Mouse (Mus musculus): ENCODE measurements at regions not wholly inside any gene's neighbourhood (a gene's known extent, or its start where the extent isn't known, plus 50 kb on each side); places are given as distances from the start of the nearest gene placed in this dataset.
"Not testable (repeated sequence)": the region's sequence is repeated elsewhere in the genome, so short reads cannot be mapped to it uniquely, and the experiment has no call there.

DNA sequence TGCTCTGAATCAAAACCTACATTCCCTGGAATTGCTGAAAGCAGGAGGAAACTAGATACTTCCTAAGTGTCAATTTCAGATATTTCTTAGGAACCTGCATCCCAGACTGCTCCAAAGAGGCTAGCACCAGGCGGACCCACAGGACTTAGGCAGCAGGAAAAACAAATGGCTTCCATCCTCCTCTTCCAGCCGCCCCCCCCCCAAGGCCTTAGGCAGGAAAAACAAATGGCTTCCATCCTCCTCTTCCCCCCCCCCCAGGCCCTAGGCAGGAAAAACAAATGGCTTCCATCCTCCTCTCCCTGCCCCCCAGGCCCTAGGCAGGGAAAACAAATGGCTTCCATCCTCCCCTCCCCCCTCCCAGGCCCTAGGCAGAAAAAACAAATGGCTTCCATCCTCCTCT, 64.5 kb upstream of the Nap1l2 start:
- Histone ChIP-seq H3K27me3 (ENCODE audit: control insufficient read depth, insufficient read depth, low read length) (peaks cover 12% of the 10 kb centered on the region), H3K27ac (0 out of 2 replicates have a peak overlapping the region, but pooled peaks have one; percentile 0), H3K9ac (no peak overlapping the region), H3K36me3 (replicated peaks; ENCODE audit: control insufficient read depth, insufficient read depth) (no peaks in the 10 kb centered on the region), H3K9me3 (ENCODE audit: control insufficient read depth, low read length) (no peaks in the 10 kb centered on the region), H3K4me3 (replicated peaks; ENCODE audit: low read length) (no peak overlapping the region), H3K4me2 (replicated peaks) (no peak overlapping the region), H3K4me1 (replicated peaks; ENCODE audit: control insufficient read depth, insufficient read depth, low read length) (no peaks in the 10 kb centered on the region)
- DNase-seq (ENCODE audit: low spot score) (no peak), ATAC-seq (ENCODE audit: low FRiP score) (no peak)
- 73% methylated on average over 2 of the region's 2 CpGs for WGBS

DNA sequence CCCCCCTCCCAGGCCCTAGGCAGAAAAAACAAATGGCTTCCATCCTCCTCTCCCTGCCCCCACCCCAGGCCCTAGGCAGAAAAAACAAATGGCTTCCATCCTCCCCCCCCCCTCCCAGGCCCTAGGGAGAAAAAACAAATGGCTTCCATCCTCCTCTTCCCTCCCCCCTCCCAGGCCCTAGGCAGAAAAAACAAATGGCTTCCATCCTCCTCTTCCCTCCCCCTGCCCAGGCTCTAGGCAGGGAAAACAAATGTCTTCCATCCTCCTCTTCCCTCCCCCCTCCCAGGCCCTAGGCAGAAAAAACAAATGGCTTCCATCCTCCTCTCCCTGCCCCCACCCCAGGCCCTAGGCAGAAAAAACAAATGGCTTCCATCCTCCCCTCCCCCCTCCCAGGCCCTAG, 65.0 kb upstream of the Nap1l2 start:
- H3K36me3 ChIP-seq (replicated peaks; ENCODE audit: control insufficient read depth, insufficient read depth); H3K27ac ChIP-seq; DNase-seq (ENCODE audit: low spot score); ATAC-seq (ENCODE audit: low FRiP score); H3K9me3 ChIP-seq (ENCODE audit: control insufficient read depth, low read length); H3K4me2 ChIP-seq (replicated peaks); H3K4me1 ChIP-seq (replicated peaks; ENCODE audit: control insufficient read depth, insufficient read depth, low read length); H3K9ac ChIP-seq; H3K4me3 ChIP-seq (replicated peaks; ENCODE audit: low read length): not testable (repeated sequence)
- H3K27me3 ChIP-seq (ENCODE audit: control insufficient read depth, insufficient read depth, low read length) = peaks cover 15% of the 10 kb centered on the region

DNA sequence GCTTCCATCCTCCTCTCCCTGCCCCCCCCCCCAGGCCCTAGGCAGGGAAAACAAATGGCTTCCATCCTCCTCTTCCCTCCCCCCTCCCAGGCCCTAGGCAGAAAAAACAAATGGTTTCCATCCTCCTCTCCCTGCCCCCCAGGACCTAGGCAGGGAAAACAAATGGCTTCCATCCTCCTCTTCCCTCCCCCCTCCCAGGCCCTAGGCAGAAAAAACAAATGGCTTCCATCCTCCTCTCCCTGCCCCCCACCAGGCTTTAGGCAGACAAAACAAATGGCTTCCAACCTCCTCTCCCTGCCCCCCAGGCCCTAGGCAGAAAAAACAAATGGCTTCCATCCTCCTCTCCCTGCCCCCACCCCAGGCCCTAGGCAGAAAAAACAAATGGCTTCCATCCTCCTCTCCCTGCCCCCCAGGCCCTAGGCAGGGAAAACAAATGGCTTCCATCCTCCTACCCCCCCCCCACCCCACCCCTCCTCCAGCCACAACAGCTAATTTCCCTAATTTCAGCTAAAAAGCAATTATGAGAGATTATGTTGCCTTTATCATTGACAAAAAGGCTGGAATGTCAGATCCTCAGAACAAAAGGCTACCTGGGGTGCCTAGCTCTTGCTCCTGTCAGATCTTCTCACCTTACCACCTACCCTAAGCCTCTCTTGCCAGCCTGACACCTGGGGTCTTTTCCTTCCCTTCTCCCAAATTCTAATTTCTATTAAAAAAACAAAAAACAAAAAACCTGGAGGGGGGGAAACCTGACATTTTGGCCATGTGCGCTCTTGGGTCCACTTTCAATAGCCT, 65.8 kb upstream of the Nap1l2 start:
- not testable (repeated sequence) for DNase-seq (ENCODE audit: low spot score); H3K36me3 ChIP-seq (replicated peaks; ENCODE audit: control insufficient read depth, insufficient read depth)
- peak overlapping the region; percentile 9; the same call in 1 of the 2 replicates for H3K27ac ChIP-seq

DNA sequence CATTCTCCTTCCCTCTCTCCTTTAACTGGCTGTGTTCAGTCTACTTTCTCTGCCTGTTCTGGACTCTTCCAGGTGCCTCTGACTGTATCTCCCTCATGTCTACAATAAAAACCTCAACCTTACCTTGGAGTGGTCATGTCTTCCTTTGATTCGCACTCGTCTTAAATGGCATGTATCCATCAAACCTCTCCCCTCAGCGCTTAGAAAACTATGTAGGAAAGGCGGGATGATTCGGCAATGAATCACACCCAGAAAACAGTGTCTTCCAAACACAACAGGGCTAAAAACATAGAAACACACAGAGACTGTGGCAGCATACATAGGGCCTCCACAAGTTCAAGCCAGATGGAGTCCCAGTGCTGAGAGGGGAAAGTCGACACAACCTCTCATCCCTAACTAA, 66.4 kb upstream of the Nap1l2 start:
- Histone ChIP-seq H3K9me3 (ENCODE audit: control insufficient read depth, low read length) (no peaks in the 10 kb centered on the region), H3K27ac (peak overlapping the region; percentile 9; the same call in 1 of the 2 replicates), H3K4me3 (replicated peaks; ENCODE audit: low read length) (no peak overlapping the region), H3K36me3 (replicated peaks; ENCODE audit: control insufficient read depth, insufficient read depth) (no peaks in the 10 kb centered on the region), H3K9ac (no peak overlapping the region), H3K4me1 (replicated peaks; ENCODE audit: control insufficient read depth, insufficient read depth, low read length) (no peaks in the 10 kb centered on the region), H3K4me2 (replicated peaks) (no peak overlapping the region), H3K27me3 (ENCODE audit: control insufficient read depth, insufficient read depth, low read length) (peaks cover 22% of the 10 kb centered on the region)
- DNase-seq (ENCODE audit: low spot score) = no peak
- WGBS = 82% methylated on average over 6 of the region's 6 CpGs
- no peak for ATAC-seq (ENCODE audit: low FRiP score)

More for the DNA sequence above, 65.8 kb upstream of the Nap1l2 start:
- H3K4me3 ChIP-seq (replicated peaks; ENCODE audit: low read length); H3K4me1 ChIP-seq (replicated peaks; ENCODE audit: control insufficient read depth, insufficient read depth, low read length); H3K9ac ChIP-seq; ATAC-seq (ENCODE audit: low FRiP score); H3K9me3 ChIP-seq (ENCODE audit: control insufficient read depth, low read length); H3K4me2 ChIP-seq (replicated peaks): not testable (repeated sequence)
- H3K27me3 ChIP-seq (ENCODE audit: control insufficient read depth, insufficient read depth, low read length) = peaks cover 22% of the 10 kb centered on the region
- WGBS = 71% methylated on average over 1 of the region's 1 CpGs

GRCm38 (mm10) chrX:103254867-103255266, 66.3 kb upstream of the Cdx4 start:
- Histone ChIP-seq H3K4me2 (replicated peaks) (no peak overlapping the region), H3K27me3 (ENCODE audit: control insufficient read depth, insufficient read depth, low read length) (peaks cover 32% of the 10 kb centered on the region), H3K9ac (no peak overlapping the region), H3K9me3 (ENCODE audit: control insufficient read depth, low read length) (no peaks in the 10 kb centered on the region), H3K4me3 (replicated peaks; ENCODE audit: low read length) (no peak overlapping the region), H3K4me1 (replicated peaks; ENCODE audit: control insufficient read depth, insufficient read depth, low read length) (no peaks in the 10 kb centered on the region), H3K36me3 (replicated peaks; ENCODE audit: control insufficient read depth, insufficient read depth) (no peaks in the 10 kb centered on the region), H3K27ac (no peak overlapping the region)
- 98% methylated on average over 3 of the region's 3 CpGs for WGBS
- DNase-seq (ENCODE audit: low spot score) (no peak), ATAC-seq (ENCODE audit: low FRiP score) (no peak)

DNA sequence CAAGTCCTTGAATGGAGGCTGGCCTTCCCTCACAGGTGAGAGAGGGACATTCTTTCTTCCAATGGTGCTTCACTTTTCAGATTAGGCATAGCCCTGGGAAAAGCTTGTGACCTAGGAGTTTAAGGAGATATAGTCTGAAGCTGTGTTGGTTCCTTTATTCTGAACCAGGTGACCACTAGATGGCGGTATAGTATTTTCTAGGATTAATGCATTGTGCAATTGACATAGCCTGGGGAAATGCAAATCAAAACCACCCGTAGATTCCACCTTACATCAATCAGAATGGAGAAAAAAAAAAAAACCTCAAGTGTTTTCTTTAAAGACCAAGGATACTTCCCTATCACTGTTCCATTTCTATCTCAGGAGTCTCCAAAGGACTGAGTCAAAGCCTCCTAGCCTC, 61.3 kb upstream of the Cdx4 start:
- no peak overlapping the region for H3K9ac ChIP-seq
- H3K36me3 ChIP-seq (replicated peaks; ENCODE audit: control insufficient read depth, insufficient read depth) = no peaks in the 10 kb centered on the region
- no peaks in the 10 kb centered on the region for H3K9me3 ChIP-seq (ENCODE audit: control insufficient read depth, low read length)
- no peak overlapping the region for H3K4me3 ChIP-seq (replicated peaks; ENCODE audit: low read length)
- ATAC-seq (ENCODE audit: low FRiP score) (no peak), DNase-seq (ENCODE audit: low spot score) (peak; percentile 81)
- H3K27me3 ChIP-seq (ENCODE audit: control insufficient read depth, insufficient read depth, low read length) = peaks cover 52% of the 10 kb centered on the region
- H3K4me1 ChIP-seq (replicated peaks; ENCODE audit: control insufficient read depth, insufficient read depth, low read length) = no peaks in the 10 kb centered on the region
- no peak overlapping the region for H3K4me2 ChIP-seq (replicated peaks)
- no peak overlapping the region for H3K27ac ChIP-seq
- 4% methylated on average over 2 of the region's 2 CpGs for WGBS

All from hindbrain, embryonic 14.5 days (tissue).